Mouse (Mus musculus): ENCODE data around the gene Gan. TPM values are rescaled to one million over a fixed set of nuclear protein-coding genes. Genes with fewer than 3 reads are reported as not detected.

Gene Gan
- polyA plus RNA-seq (2016; fragmentation: Nextera tagmentation; extraction: Ambion mirVana), result 1.3 and 1.7 TPM in 2 replicates

GRCm38 (mm10) chr8:117158135-117158761 is at the start of gene Gan:
TSS of gene Gan (plus strand) at chr8:117158135.
- H3K9me3 ChIP-seq (replicated peaks), result no peaks in the 10 kb centered on the region
- peak; percentile 83 for ATAC-seq (ENCODE audit: insufficient number of reproducible peaks, low FRiP score)

GRCm38 (mm10) chr8:117109018-117109711 is 48.8 kb upstream of the Gan start:
- WGBS, result 89% methylated on average over 19 of the region's 19 CpGs
- Histone ChIP-seq H3K27ac (ENCODE audit: poor library complexity, severe bottlenecking) (no peak overlapping the region), H3K9ac (no peak overlapping the region), H3K36me3 (no peaks in the 10 kb centered on the region), H3K4me3 (no peak overlapping the region), H3K4me1 (replicated peaks) (no peaks in the 10 kb centered on the region), H3K4me2 (no peak overlapping the region), H3K27me3 (replicated peaks) (no peaks in the 10 kb centered on the region), H3K9me3 (replicated peaks) (peaks cover 6% of the 10 kb centered on the region; the same call in 1 of the 2 replicates)
- no peak for ATAC-seq (ENCODE audit: insufficient number of reproducible peaks, low FRiP score)

More at GRCm38 (mm10) chr8:117158135-117158761, at the start of gene Gan:
- no peaks in the 10 kb centered on the region for H3K36me3 ChIP-seq
- no peaks in the 10 kb centered on the region for H3K27me3 ChIP-seq (replicated peaks)
- peak within 1 kb of the TSS; percentile 84 for H3K4me2 ChIP-seq
- H3K9ac ChIP-seq, result peak within 1 kb of the TSS; percentile 85
- peak within 1 kb of the TSS; percentile 62 for H3K27ac ChIP-seq (ENCODE audit: poor library complexity, severe bottlenecking)
- under 1% methylated on average over 63 of the region's 65 CpGs for WGBS
- H3K4me3 ChIP-seq, result peak within 1 kb of the TSS; percentile 77
- H3K4me1 ChIP-seq (replicated peaks), result peaks cover 21% of the 10 kb centered on the region

- 53% methylated on average over 16 of the region's 16 CpGs for WGBS
- no peaks in the 10 kb centered on the region for H3K27me3 ChIP-seq (replicated peaks)
- no peak for ATAC-seq (ENCODE audit: insufficient number of reproducible peaks, low FRiP score)
- H3K4me3 ChIP-seq, result no peak overlapping the region
- H3K9ac ChIP-seq, result no peak overlapping the region
- H3K27ac ChIP-seq (ENCODE audit: poor library complexity, severe bottlenecking), result no peak overlapping the region
- H3K36me3 ChIP-seq, result no peaks in the 10 kb centered on the region
- H3K4me1 ChIP-seq (replicated peaks), result peaks cover 1% of the 10 kb centered on the region
- H3K4me2 ChIP-seq, result no peak overlapping the region
- peaks cover 6% of the 10 kb centered on the region; the same call in 1 of the 2 replicates for H3K9me3 ChIP-seq (replicated peaks)
Observed at GRCm38 (mm10) chr8:117109801-117110390, 48.0 kb upstream of the Gan start.

- Histone ChIP-seq H3K4me1 (replicated peaks) (peaks cover 13% of the 10 kb centered on the region), H3K4me3 (no peak overlapping the region), H3K27me3 (replicated peaks) (no peaks in the 10 kb centered on the region), H3K36me3 (no peaks in the 10 kb centered on the region), H3K4me2 (no peak overlapping the region), H3K9ac (no peak overlapping the region), H3K27ac (ENCODE audit: poor library complexity, severe bottlenecking) (no peak overlapping the region), H3K9me3 (replicated peaks) (peaks cover 6% of the 10 kb centered on the region; the same call in 1 of the 2 replicates)
- no peak for ATAC-seq (ENCODE audit: insufficient number of reproducible peaks, low FRiP score)
- 71% methylated on average over 3 of the region's 3 CpGs for WGBS
Observed at GRCm38 (mm10) chr8:117111641-117112040, 46.3 kb upstream of the Gan start.

- H3K9ac ChIP-seq, result no peak overlapping the region
- WGBS, result 68% methylated on average over 8 of the region's 8 CpGs
- peaks cover 6% of the 10 kb centered on the region; the same call in 1 of the 2 replicates for H3K9me3 ChIP-seq (replicated peaks)
- H3K4me2 ChIP-seq, result no peak overlapping the region
- no peak for ATAC-seq (ENCODE audit: insufficient number of reproducible peaks, low FRiP score)
- no peak overlapping the region for H3K27ac ChIP-seq (ENCODE audit: poor library complexity, severe bottlenecking)
- H3K27me3 ChIP-seq (replicated peaks), result no peaks in the 10 kb centered on the region
- peaks cover 13% of the 10 kb centered on the region for H3K4me1 ChIP-seq (replicated peaks)
- no peaks in the 10 kb centered on the region for H3K36me3 ChIP-seq
- H3K4me3 ChIP-seq, result no peak overlapping the region
Observed at GRCm38 (mm10) chr8:117112261-117112660, 45.7 kb upstream of the Gan start.

GRCm38 (mm10) chr8:117115094-117115493 is 42.8 kb upstream of the Gan start:
- H3K27ac ChIP-seq (ENCODE audit: poor library complexity, severe bottlenecking), result no peak overlapping the region
- H3K9ac ChIP-seq, result no peak overlapping the region
- no peak overlapping the region for H3K4me3 ChIP-seq
- no peaks in the 10 kb centered on the region for H3K36me3 ChIP-seq
- no peaks in the 10 kb centered on the region for H3K27me3 ChIP-seq (replicated peaks)
- 39% methylated on average over 6 of the region's 6 CpGs for WGBS
- H3K4me1 ChIP-seq (replicated peaks), result peaks cover 13% of the 10 kb centered on the region
- no peaks in the 10 kb centered on the region for H3K9me3 ChIP-seq (replicated peaks)
- no peak for ATAC-seq (ENCODE audit: insufficient number of reproducible peaks, low FRiP score)
- peak overlapping the region; percentile 50 for H3K4me2 ChIP-seq

- Histone ChIP-seq H3K4me3 (peak overlapping the region; percentile 11; the same call in 1 of the 2 replicates), H3K27ac (ENCODE audit: poor library complexity, severe bottlenecking) (no peak overlapping the region), H3K27me3 (replicated peaks) (no peaks in the 10 kb centered on the region), H3K9me3 (replicated peaks) (no peaks in the 10 kb centered on the region), H3K36me3 (no peaks in the 10 kb centered on the region), H3K4me2 (peak overlapping the region; percentile 50), H3K4me1 (replicated peaks) (peaks cover 13% of the 10 kb centered on the region), H3K9ac (no peak overlapping the region)
- ATAC-seq (ENCODE audit: insufficient number of reproducible peaks, low FRiP score), result peak; percentile 72; the same call in 1 of the 2 replicates
- 14% methylated on average over 13 of the region's 13 CpGs for WGBS
Observed at GRCm38 (mm10) chr8:117115676-117116446, 42.1 kb upstream of the Gan start.

- Histone ChIP-seq H3K9me3 (replicated peaks) (no peaks in the 10 kb centered on the region), H3K4me3 (no peak overlapping the region), H3K4me2 (no peak overlapping the region), H3K27ac (ENCODE audit: poor library complexity, severe bottlenecking) (no peak overlapping the region), H3K9ac (no peak overlapping the region), H3K36me3 (no peaks in the 10 kb centered on the region), H3K4me1 (replicated peaks) (peaks cover 13% of the 10 kb centered on the region), H3K27me3 (replicated peaks) (no peaks in the 10 kb centered on the region)
- 69% methylated on average over 7 of the region's 7 CpGs for WGBS
- ATAC-seq (ENCODE audit: insufficient number of reproducible peaks, low FRiP score), result no peak
Observed at GRCm38 (mm10) chr8:117116534-117116933, 41.4 kb upstream of the Gan start.

- peaks cover 13% of the 10 kb centered on the region for H3K4me1 ChIP-seq (replicated peaks)
- no peak overlapping the region for H3K4me2 ChIP-seq
- H3K36me3 ChIP-seq, result no peaks in the 10 kb centered on the region
- WGBS, result 85% methylated on average over 9 of the region's 9 CpGs
- H3K9ac ChIP-seq, result no peak overlapping the region
- no peaks in the 10 kb centered on the region for H3K27me3 ChIP-seq (replicated peaks)
- no peak overlapping the region for H3K4me3 ChIP-seq
- H3K27ac ChIP-seq (ENCODE audit: poor library complexity, severe bottlenecking), result no peak overlapping the region
- ATAC-seq (ENCODE audit: insufficient number of reproducible peaks, low FRiP score), result no peak
- no peaks in the 10 kb centered on the region for H3K9me3 ChIP-seq (replicated peaks)
Observed at GRCm38 (mm10) chr8:117118409-117118808, 39.5 kb upstream of the Gan start.

- no peak overlapping the region for H3K9ac ChIP-seq
- no peaks in the 10 kb centered on the region for H3K27me3 ChIP-seq (replicated peaks)
- ATAC-seq (ENCODE audit: insufficient number of reproducible peaks, low FRiP score), result no peak
- 63% methylated on average over 8 of the region's 8 CpGs for WGBS
- H3K27ac ChIP-seq (ENCODE audit: poor library complexity, severe bottlenecking), result no peak overlapping the region
- no peaks in the 10 kb centered on the region for H3K9me3 ChIP-seq (replicated peaks)
- H3K4me2 ChIP-seq, result no peak overlapping the region
- H3K36me3 ChIP-seq, result no peaks in the 10 kb centered on the region
- no peak overlapping the region for H3K4me3 ChIP-seq
- H3K4me1 ChIP-seq (replicated peaks), result no peaks in the 10 kb centered on the region
Observed at GRCm38 (mm10) chr8:117121277-117121676, 36.7 kb upstream of the Gan start.

Data from heart, embryonic 12.5 days (tissue).